Mouse (Mus musculus) hindbrain, embryonic 11.5 days (tissue): ENCODE data around the gene Lmtk3. TPM values are rescaled to one million over a fixed set of nuclear protein-coding genes. Genes with fewer than 3 reads are reported as not detected.

Experiments
- ATAC-seq: fragments of 200-750 bp; cut with Nextera tagmentation; 2 replicates; pipeline ENCODE4 v1.8.0; 2017; ENCODE audit warnings: mild to moderate bottlenecking, moderate TSS enrichment, moderate library complexity; ENCODE audit not compliant: low FRiP score
- DNase-seq: peaks from one replicate; pipeline ENCODE4 v3.0.0-alpha.2; 2015; ENCODE audit warnings: low spot score
- H3K27ac ChIP-seq: fragments of 300-500 bp; sonication (generic); 2 replicates; pipeline ENCODE4 v1.5.1; 2014; ENCODE audit warnings: mild to moderate bottlenecking, low read depth, low read length
- H3K27me3 ChIP-seq: fragments of 300-500 bp; sonication (generic); 2 replicates; pipeline ENCODE4 v1.6.1; 2014; ENCODE audit warnings: mild to moderate bottlenecking, low read length, moderate library complexity, mixed read lengths; ENCODE audit not compliant: control insufficient read depth, insufficient read depth
- H3K36me3 ChIP-seq: fragments of 300-500 bp; sonication (generic); 2 replicates; pipeline ENCODE4 v1.6.1; 2014; ENCODE audit warnings: mild to moderate bottlenecking, low read length, moderate library complexity, mixed read lengths; ENCODE audit not compliant: control insufficient read depth, insufficient read depth
- H3K4me1 ChIP-seq: fragments of 300-500 bp; sonication (generic); replicated peaks from 2 replicates; pipeline ENCODE4 v1.6.1; 2014; ENCODE audit warnings: low read length, mixed read lengths; ENCODE audit not compliant: control insufficient read depth, insufficient read depth
- H3K4me2 ChIP-seq: fragments of 300-500 bp; sonication (generic); replicated peaks from 2 replicates; pipeline ENCODE4 v1.6.1; 2014; ENCODE audit warnings: mild to moderate bottlenecking, low read depth, low read length
- H3K4me3 ChIP-seq: fragments of 300-500 bp; sonication (generic); 2 replicates; pipeline ENCODE4 v1.5.1; 2014; ENCODE audit warnings: low read depth, low read length
- H3K9ac ChIP-seq: fragments of 300-500 bp; sonication (generic); 2 replicates; pipeline ENCODE4 v1.6.1; 2014; ENCODE audit warnings: low read depth, low read length
- H3K9me3 ChIP-seq: fragments of 300-500 bp; sonication (generic); 2 replicates; pipeline ENCODE4 v1.6.1; 2016; ENCODE audit warnings: low read length; ENCODE audit not compliant: control insufficient read depth
- WGBS: fragments of 180-500 bp; shearing (Covaris S2); extraction: QIAGEN DNeasy Blood & Tissue Kit; methylation state at CpG from one replicate; pipeline ENCODE4 v1.1.7; 2014; 5-methylcytosine and 5-hydroxymethylcytosine counted together
- polyA plus RNA-seq: library from polyadenylated mRNA; unstranded; fragments of >200 nt; fragmentation: Nextera tagmentation; extraction: Ambion mirVana; gene quantifications from 2 replicates; pipeline ENCODE4 v1.2.1, GENCODE M21; 2014

Lmtk3 gene
- 6.3 and 9.1 TPM in 2 replicates for polyA plus RNA-seq

GRCm38 (mm10) chr7:45783511-45784091 lies at the start of gene Lmtk3:
TSS of gene Lmtk3 (plus strand) at chr7:45783738.
- WGBS: under 1% methylated on average over 38 of the region's 38 CpGs
- H3K27me3 ChIP-seq: no peaks in the 10 kb centered on the region
- peak within 1 kb of the TSS; percentile 77 for H3K4me3 ChIP-seq
- DNase-seq: peak; percentile 81
- no peaks in the 10 kb centered on the region for H3K36me3 ChIP-seq
- peak; percentile 31 for ATAC-seq
- peak within 1 kb of the TSS; percentile 60 for H3K9ac ChIP-seq
- H3K4me1 ChIP-seq: peaks cover 6% of the 10 kb centered on the region; the same call in 1 of the 2 replicates
- H3K4me2 ChIP-seq: peak within 1 kb of the TSS; percentile 54
- peak within 1 kb of the TSS; percentile 89 for H3K27ac ChIP-seq
- no peaks in the 10 kb centered on the region for H3K9me3 ChIP-seq

GRCm38 (mm10) chr7:45739162-45739763 lies 44.3 kb upstream of the Lmtk3 start:
- H3K27me3 ChIP-seq: no peaks in the 10 kb centered on the region; the same call in 1 of the 2 replicates
- DNase-seq (peak; percentile 89), ATAC-seq (0 out of 2 replicates have a peak, but pooled peaks have one; percentile 69)
- H3K4me2 ChIP-seq: no peak overlapping the region
- no peak overlapping the region for H3K9ac ChIP-seq
- H3K27ac ChIP-seq: no peak overlapping the region
- no peak overlapping the region for H3K4me3 ChIP-seq
- no peaks in the 10 kb centered on the region for H3K4me1 ChIP-seq
- no peaks in the 10 kb centered on the region for H3K36me3 ChIP-seq
- H3K9me3 ChIP-seq: no peaks in the 10 kb centered on the region
- WGBS: 8% methylated on average over 9 of the region's 9 CpGs

- Histone ChIP-seq H3K4me2 (no peak overlapping the region), H3K36me3 (no peaks in the 10 kb centered on the region), H3K4me3 (no peak overlapping the region), H3K9ac (no peak overlapping the region), H3K27me3 (no peaks in the 10 kb centered on the region; the same call in 1 of the 2 replicates), H3K9me3 (no peaks in the 10 kb centered on the region), H3K4me1 (no peaks in the 10 kb centered on the region), H3K27ac (no peak overlapping the region)
- DNase-seq (no peak), ATAC-seq (no peak)
- WGBS: 65% methylated on average over 10 of the region's 10 CpGs
These were observed 43.7 kb upstream of the Lmtk3 start for GRCm38 (mm10) chr7:45739820-45740219.

GRCm38 (mm10) chr7:45741308-45741707 lies 42.2 kb upstream of the Lmtk3 start:
- Histone ChIP-seq H3K4me2 (no peak overlapping the region), H3K27ac (no peak overlapping the region), H3K4me1 (no peaks in the 10 kb centered on the region), H3K9ac (no peak overlapping the region), H3K9me3 (no peaks in the 10 kb centered on the region), H3K36me3 (no peaks in the 10 kb centered on the region), H3K4me3 (no peak overlapping the region), H3K27me3 (no peaks in the 10 kb centered on the region; the same call in 1 of the 2 replicates)
- WGBS: 88% methylated on average over 12 of the region's 12 CpGs
- no peak for DNase-seq
- no peak for ATAC-seq

- H3K27me3 ChIP-seq: no peaks in the 10 kb centered on the region; the same call in 1 of the 2 replicates
- 32% methylated on average over 11 of the region's 11 CpGs for WGBS
- no peak overlapping the region for H3K4me3 ChIP-seq
- no peak overlapping the region for H3K4me2 ChIP-seq
- H3K4me1 ChIP-seq: no peaks in the 10 kb centered on the region
- ATAC-seq (no peak), DNase-seq (no peak)
- H3K9ac ChIP-seq: no peak overlapping the region
- H3K9me3 ChIP-seq: no peaks in the 10 kb centered on the region
- H3K27ac ChIP-seq: no peak overlapping the region
- H3K36me3 ChIP-seq: no peaks in the 10 kb centered on the region
These were observed 41.8 kb upstream of the Lmtk3 start for GRCm38 (mm10) chr7:45741777-45742176.

- H3K36me3 ChIP-seq: no peaks in the 10 kb centered on the region
- H3K9me3 ChIP-seq: no peaks in the 10 kb centered on the region
- 41% methylated on average over 19 of the region's 19 CpGs for WGBS
- no peaks in the 10 kb centered on the region for H3K4me1 ChIP-seq
- H3K4me3 ChIP-seq: no peak overlapping the region
- no peak overlapping the region for H3K4me2 ChIP-seq
- no peak overlapping the region for H3K9ac ChIP-seq
- DNase-seq: no peak
- ATAC-seq: no peak
- H3K27me3 ChIP-seq: no peaks in the 10 kb centered on the region; the same call in 1 of the 2 replicates
- H3K27ac ChIP-seq: no peak overlapping the region
These were observed 41.2 kb upstream of the Lmtk3 start for GRCm38 (mm10) chr7:45742338-45742737.

GRCm38 (mm10) chr7:45744387-45744786 lies 39.2 kb upstream of the Lmtk3 start:
- H3K27me3 ChIP-seq: no peaks in the 10 kb centered on the region; the same call in 1 of the 2 replicates
- WGBS: 54% methylated on average over 2 of the region's 2 CpGs
- H3K36me3 ChIP-seq: no peaks in the 10 kb centered on the region
- H3K4me1 ChIP-seq: no peaks in the 10 kb centered on the region
- H3K4me3 ChIP-seq: no peak overlapping the region
- no peak overlapping the region for H3K9ac ChIP-seq
- H3K4me2 ChIP-seq: no peak overlapping the region
- ATAC-seq (no peak), DNase-seq (peak; percentile 72)
- no peaks in the 10 kb centered on the region for H3K9me3 ChIP-seq
- no peak overlapping the region for H3K27ac ChIP-seq

- H3K4me3 ChIP-seq: no peak overlapping the region
- H3K27me3 ChIP-seq: no peaks in the 10 kb centered on the region; the same call in 1 of the 2 replicates
- no peak overlapping the region for H3K9ac ChIP-seq
- H3K4me2 ChIP-seq: no peak overlapping the region
- no peaks in the 10 kb centered on the region for H3K36me3 ChIP-seq
- H3K4me1 ChIP-seq: no peaks in the 10 kb centered on the region
- WGBS: 67% methylated on average over 6 of the region's 6 CpGs
- no peak for ATAC-seq
- H3K27ac ChIP-seq: no peak overlapping the region
- DNase-seq: peak; percentile 33
- H3K9me3 ChIP-seq: no peaks in the 10 kb centered on the region
These were observed 37.0 kb upstream of the Lmtk3 start for GRCm38 (mm10) chr7:45746518-45746917.

GRCm38 (mm10) chr7:45747450-45747849 lies 36.1 kb upstream of the Lmtk3 start:
- ATAC-seq: no peak
- H3K9ac ChIP-seq: no peak overlapping the region
- H3K4me1 ChIP-seq: no peaks in the 10 kb centered on the region
- no peaks in the 10 kb centered on the region for H3K9me3 ChIP-seq
- no peaks in the 10 kb centered on the region for H3K36me3 ChIP-seq
- no peak overlapping the region for H3K4me3 ChIP-seq
- DNase-seq: no peak
- no peaks in the 10 kb centered on the region; the same call in 1 of the 2 replicates for H3K27me3 ChIP-seq
- H3K27ac ChIP-seq: no peak overlapping the region
- 90% methylated on average over 5 of the region's 5 CpGs for WGBS
- H3K4me2 ChIP-seq: no peak overlapping the region
